Mouse (Mus musculus) brain, embryonic 14.5 days (tissue): ENCODE measurements around the gene Fnbp1l.

Experiments
- CTCF ChIP-seq: fragments of 200-500 bp; IDR thresholded peaks from 2 replicates; pipeline ENCODE4 v1.5.1; 2012; ENCODE audit warnings: inconsistent platforms, mild to moderate bottlenecking, moderate library complexity, borderline replicate concordance; ENCODE audit not compliant: insufficient read depth, insufficient read length; ENCODE audit errors: extremely low read depth
- POLR2A ChIP-seq: fragments of 200-500 bp; IDR thresholded peaks from 2 replicates; pipeline ENCODE4 v1.6.1; 2012; ENCODE audit warnings: mild to moderate bottlenecking, inconsistent platforms, borderline replicate concordance; ENCODE audit not compliant: poor library complexity, insufficient read depth, insufficient read length, severe bottlenecking; ENCODE audit errors: extremely low read depth

DNA sequence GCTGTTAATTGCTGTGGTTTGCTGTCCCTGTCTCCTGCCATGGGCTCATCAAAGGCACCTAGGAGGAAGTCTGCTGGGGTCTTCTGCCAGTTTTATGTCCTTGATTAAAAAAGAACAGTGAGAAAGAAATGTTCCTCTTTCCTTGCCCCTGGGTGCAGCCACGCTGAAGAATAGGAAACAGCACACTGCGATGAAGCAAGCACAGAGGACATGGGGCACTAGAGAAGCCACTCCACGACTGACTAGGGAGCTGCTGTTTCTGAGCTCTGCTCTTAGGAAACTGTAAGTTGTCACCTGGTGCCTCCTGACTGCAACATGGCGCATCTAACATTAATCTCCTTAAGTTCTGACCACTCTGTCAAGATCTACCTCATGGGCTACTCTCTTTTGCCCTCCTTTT, 53.0 kb downstream of the Fnbp1l start:
- TF ChIP-seq CTCF (no peak), POLR2A (no peak)
